Mouse (Mus musculus) left cerebral cortex, postnatal 4 days (tissue): ENCODE results near the gene Hectd4. TPM values are rescaled to one million over a fixed set of nuclear protein-coding genes. Genes with fewer than 3 reads are reported as not detected.

Experiments
- DNase-seq: peaks from one replicate; pipeline ENCODE4 v3.0.0-alpha.2; 2022
- intact Hi-C: fragments of 180-260 bp; cut with DNase I; formaldehyde crosslinking; loops from one replicate; pipeline ENCODE4 v1.15.1; 2025
- total RNA-seq, 2 experiments: library from RNA; stranded (reverse); gene quantifications; 2 replicates each; pipeline ENCODE4 v1.2.3; 2021

Gene Hectd4
- total RNA-seq: 100 to 1,000 TPM; 202 to 219 TPM

DNA sequence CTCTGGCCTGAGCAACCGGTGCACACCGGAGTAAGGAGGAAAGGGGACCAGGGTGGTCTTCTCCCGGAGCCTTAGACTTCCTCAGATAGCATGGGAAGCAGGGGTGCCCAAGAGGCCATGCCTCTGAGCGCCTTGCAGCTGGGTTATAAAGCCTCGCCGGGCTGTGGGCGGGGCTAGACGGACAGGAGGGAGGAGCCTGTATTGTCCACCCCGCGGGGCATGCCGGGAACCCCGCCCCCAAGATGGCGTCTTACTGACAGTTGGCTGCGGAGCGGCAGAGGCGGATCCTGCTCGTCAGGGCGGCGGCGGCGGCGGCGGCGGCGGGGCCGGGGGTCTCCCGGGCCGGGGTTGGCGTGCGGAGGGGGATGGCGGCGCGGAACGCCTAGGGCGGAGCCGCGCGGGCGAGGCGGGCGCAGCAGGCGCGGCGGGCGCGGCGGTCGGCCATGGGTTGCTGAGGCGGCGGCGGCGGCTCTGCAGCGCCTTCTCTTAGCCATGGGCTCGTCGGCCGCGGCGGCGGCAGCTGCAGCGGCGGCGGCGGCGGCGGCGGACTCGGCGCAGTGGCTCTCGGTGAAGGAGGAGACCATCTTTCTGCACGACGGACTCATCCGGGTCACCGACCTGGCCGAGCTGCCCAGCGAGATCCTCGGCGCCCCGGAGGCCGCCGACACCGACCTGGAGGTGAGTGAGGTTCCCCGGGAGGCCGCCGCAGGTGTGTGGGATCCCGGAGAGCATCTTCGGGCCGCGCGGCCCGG is at the start of gene Hectd4:
TSS of gene Hectd4 (plus strand) at position 240 of the 752 bp plus-strand sequence.
- DNase-seq: peak; percentile 98
- intact Hi-C loops: loop anchor here (5.0 kb wide), 1 partner anchor 47 kb away; no protein-coding TSS in a partner anchor

DNA sequence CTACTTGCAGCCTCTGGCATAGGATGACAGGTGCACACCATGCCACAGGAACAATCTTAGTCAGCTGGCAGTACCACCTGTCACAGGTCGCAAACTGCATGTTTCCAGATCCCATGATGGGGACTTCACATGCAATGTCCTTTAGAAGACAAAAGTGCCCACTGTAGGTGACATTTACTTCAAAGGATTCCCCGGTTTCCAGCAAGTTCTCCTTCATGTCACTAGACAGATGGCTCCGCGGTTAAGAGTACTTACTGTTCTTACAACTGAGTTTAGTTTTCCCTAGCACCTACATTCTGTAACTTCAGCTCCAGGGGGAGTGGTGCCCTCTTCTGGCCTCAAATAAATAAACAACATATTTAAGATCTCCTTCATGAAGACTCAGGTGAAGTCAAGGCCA is 47.2 kb upstream of the Hectd4 start:
- DNase-seq: no peak
- intact Hi-C loops: loop anchor here (10.0 kb wide), 1 partner anchor 218 kb away; no protein-coding TSS in a partner anchor

DNA sequence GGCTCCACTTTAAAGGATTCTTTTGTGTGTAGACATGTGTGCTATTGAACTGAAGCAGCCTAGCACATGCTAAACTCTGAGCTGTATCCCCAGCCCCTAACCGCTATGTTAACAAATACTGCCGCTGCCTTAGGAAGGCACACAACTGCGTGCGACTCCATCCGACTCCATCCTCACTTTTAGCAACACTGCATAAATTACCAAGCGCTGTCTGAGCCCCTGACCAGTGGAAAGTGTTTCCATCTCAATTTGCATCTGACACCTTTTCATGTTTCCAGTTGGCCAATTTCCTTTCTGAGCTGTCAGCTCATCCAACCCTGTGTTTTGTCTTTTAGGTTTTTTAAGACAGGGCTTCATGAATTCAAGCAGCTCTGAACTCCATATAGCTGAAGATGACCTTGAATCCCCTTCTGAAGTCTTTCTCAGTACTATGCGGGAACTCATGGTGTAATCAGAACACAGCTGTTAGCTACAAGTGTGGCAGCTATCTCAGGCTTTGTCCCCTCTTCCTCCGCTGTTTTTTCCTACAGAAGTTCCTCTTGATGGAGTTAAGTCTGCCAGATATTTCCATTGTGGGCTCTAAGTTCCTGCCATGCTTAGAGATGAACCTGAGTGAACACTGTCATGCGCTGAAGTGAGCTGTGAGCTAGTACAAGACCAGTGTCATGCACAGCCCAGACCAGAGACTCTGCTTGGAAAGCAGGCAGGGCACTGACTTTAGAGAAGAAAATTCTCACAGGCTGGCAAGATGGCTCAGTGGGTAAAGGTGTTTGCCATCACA is 40.8 kb upstream of the Hectd4 start:
- intact Hi-C loops: loop anchor here (10.0 kb wide), 1 partner anchor 224 kb away; no protein-coding TSS in a partner anchor
- no peak for DNase-seq

DNA sequence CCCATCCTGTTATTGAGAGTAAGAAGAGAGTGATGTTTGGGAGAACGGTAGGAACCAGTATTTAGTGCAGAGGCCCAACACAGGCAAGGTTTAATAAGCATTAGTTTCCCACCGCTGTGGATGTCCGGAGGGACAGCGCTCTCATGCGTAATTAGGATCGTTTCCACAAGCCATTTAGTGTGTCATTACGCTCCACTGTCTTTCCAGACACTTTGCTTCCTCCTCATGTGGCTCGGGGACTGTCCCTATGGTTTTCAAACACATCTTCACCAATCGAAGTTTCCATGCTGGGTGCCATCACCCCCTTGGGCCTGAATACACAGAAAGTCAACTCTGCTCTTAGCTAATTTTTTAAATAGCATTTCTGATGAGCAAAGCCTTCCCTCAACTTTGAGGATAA is 36.8 kb upstream of the Hectd4 start:
- intact Hi-C loops: no loop called here
- DNase-seq: no peak

DNA sequence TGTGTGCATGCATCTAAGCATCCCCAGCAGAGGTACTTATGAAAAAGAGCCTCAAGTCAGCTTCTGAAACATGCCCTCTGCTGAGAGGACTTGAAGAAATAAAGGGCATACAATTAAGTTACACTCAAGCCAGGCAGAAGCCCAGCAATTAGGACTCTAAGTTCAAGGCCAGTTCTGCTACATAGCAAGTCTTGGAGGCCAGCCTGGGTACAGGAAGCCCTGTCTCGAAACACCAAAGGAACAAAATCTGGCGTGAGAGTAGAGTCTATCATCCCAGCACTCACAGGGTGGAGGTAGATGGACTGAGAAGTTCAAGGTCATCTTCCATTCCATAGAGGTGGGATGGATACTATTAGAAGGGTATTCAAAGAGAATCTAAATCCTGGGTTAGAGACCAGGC is 35.6 kb upstream of the Hectd4 start:
- intact Hi-C loops: no loop called here
- DNase-seq: no peak

DNA sequence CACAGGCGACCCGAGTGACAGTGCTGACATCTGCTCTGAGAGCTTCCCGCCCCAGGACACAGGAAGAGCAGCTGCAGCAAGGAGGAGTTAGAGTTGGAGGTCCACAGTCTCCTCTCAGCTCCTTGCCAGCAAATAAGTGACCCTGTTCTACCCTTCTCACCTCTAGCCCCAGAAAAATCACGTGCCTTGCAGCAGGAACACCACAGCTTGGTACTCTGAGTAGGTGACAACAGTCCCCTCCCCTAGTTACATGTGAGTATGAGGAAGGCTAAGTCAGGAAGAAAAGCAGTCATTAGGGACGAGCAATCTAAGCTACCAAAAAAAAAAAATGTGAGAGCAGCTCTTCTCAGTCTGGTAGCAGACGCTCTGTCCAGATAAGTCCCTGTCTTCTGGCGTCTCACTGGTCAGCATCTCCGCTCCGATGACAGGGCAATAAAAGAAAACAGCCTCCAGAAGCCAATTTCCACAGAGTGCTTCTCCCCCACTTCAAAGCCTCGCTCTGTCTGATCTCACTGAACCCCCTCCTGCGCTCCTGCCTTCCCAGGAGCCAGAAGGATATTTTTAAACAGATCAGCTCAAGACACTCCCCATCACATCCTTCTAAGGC is 35.0 kb upstream of the Hectd4 start:
- peak; percentile 28 for DNase-seq
- intact Hi-C loops: no loop called here

DNA sequence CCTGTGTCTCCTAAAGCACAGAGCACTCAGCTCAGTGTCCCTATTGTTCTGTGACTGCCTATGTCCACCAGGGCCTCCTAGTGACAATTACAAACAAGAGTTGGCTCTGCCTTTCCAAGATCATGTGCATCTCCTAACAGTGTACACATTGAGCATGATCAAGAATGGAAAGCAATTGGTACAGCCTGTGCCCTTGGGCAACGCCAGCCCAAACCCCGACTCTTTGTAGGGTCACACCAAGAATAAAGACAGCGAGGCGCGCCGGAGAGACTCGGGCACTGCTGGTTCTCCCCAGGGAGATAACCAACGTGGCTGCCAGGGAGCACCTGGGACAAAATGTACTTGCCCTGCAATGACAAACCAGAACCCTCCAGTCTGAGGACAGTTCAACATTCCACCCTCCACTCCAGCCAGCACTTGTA is 32.4 kb upstream of the Hectd4 start:
- intact Hi-C loops: no loop called here
- no peak for DNase-seq

DNA sequence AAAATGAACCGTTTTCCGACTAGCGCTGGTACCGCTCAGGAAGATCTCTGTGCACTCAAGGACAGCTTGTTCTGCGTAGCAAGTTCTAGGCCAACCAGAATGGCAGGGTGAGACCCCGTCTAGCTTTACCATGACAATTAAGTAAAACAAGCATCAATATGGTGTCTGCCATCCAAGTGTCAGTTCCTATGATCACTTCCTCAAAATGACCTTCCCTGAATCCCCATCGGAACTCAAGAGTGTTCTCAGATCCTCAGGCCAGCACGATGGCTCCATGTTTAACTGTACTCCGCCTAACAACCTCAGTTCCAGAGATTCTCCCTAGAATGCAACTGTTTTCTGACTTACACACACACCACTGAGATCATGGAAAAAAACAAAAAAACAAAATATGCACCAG is 31.8 kb upstream of the Hectd4 start:
- DNase-seq: no peak
- intact Hi-C loops: no loop called here

DNA sequence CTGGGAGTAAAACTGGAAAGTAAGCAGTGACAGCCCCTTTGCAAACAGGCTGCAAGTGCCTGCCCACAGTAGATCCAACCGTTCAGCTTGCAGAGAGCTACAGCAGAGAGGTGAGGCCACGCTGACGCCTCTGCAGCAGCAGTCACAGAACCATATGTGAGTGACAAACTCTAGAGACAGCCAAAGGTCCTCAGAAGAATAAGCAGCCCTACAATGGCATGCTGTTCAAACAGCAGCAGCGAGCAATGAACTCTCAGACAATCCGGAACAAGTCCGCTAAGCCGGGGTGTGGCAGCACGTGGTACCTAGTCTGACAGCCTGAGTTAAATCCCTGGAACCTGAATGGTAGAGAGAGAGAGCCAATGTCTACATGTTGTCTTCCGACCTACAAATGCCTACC is 30.8 kb upstream of the Hectd4 start:
- DNase-seq: no peak
- intact Hi-C loops: no loop called here

DNA sequence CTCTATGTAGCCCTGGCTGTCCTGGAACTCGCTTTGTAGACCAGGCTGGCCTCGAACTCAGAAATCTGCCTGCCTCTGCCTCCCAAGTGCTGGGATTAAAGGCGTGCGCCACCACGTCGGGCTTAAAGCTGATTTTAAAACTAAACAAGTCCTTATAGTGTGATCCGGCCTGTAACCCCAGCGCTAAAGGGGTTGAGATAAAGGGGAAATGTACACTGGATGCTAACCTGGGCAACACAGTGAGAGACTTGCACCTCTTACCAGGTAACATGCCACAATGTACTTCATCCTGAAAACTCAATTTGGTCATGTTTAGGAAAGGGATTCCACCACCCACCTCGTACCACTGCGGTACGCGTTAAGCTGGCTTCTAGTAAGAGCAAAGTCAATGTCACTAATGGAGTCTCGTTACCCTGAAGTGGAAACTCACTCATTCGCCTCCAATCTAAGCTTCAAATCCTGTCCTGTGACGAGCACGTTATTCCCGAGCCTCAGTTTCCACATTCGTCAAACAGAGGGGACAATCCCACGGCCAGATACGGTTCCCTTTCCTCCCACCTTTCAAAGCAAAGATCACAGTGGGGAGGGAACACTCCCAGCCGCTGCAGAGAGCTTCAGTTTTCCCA is 29.7 kb upstream of the Hectd4 start:
- intact Hi-C loops: no loop called here
- DNase-seq: no peak

DNA sequence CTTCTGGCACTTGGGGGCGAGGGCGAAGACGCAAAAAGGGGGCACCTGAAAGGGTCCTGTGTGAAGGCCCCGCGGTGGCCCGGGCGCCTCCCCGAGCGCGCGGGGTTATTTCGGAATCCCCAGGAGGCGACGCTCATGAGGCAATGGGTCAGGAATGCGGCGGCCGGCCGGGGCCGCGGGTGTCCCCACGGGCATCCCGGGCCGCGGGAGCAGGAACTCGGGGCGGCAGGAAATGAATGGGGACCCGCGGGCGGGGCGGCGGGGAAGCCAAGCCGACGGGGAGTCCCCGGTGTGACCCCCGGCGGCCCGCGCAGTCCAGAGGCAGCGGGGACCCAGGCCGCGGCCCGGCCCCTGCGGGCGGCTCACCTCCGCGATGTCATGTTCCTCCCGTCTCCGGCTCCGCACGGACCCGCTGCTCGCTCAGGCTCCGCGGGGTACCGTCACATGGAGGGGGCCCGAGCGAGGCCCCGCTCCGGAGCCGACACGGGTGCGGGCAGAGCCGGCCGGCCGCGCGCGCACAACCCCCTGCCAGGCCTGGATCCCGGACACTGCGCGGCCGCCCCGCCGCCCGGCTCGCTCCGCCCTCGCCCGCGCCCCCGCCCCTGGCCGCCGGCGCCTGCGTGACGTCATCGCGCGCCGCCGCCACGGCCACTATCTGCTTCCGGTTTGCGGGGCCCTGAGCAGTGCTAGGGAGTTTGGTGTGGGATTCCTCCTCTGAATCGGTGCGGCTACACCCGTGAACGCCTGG is 29.0 kb upstream of the Hectd4 start, which contains the start of gene Ptpn11:
TSS of gene Ptpn11 (minus strand) at position 562 of the 748 bp plus-strand sequence.
- intact Hi-C loops: no loop called here
- DNase-seq: peak; percentile 90

DNA sequence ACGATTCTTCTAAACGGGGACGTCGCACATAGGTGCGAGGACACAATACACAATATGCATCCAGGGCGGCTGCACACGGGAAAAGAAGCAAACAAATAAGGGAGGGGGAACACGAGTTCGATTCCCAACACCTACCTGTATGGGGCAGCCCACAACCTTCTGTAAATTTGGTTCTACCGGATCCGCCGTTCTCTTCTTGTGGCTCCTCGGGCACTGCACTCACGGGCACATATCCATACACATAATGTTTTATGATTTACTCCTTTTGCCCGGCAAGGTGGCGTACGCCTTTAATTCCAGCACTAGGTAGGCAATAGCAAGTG is 28.5 kb upstream of the Hectd4 start:
- intact Hi-C loops: no loop called here
- no peak for DNase-seq

DNA sequence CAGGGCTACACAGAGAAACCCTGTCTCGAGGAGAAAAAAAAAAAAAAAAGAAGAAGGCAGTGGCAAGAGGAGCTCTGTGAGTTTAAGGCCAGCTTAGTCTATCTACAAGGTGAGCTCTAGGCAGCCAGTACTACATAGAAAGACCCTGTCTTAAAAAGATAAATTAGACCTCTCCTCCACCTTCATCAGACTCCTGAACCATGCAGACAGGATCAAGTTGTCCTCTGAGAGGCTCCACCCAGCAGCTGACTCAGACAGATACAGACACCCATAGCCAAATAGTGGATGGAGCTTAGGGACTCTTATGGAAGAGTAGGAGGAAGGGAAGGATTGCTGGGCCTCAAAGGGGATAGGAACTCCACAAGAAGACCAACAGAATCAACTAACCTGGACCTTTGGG is 25.8 kb upstream of the Hectd4 start:
- DNase-seq: no peak
- intact Hi-C loops: no loop called here

DNA sequence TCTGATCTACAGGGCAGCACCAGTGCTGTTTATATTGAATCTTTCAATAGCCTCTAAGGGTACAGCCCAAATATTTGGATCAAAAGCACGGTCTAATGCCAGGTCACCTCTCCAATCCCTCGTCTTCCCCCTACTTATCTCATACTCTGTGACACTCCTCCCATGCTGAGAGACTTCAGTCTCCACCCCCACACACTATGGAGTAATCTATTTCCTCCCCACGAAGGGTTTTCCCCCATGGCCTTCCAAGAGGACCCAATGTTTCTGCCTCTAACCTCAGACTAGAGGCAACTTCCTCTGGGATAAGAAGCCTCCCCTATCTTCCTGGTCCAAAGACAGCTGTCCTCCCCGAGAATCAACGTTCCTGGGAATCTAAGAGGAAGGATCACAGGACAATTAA is 23.3 kb upstream of the Hectd4 start:
- intact Hi-C loops: no loop called here
- no peak for DNase-seq

DNA sequence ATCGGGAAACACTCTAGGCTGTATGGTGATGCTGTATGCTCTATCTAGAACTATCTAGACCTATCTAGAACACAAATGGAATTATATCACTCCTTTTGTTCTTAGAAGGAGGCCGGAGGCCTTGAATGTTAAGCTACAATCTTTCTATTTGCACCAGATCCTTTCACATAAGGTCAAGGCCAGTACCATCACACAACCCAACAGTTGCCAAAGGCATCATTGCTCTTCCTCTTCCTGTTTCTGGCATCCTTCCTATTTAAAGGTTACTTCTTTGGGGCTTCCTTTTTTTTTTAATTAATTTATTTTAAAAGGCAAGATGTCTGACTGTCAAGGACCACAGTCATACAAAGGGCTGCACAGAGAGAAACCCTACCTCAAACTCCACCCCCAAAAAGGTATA is 22.7 kb upstream of the Hectd4 start:
- DNase-seq: no peak
- intact Hi-C loops: no loop called here

DNA sequence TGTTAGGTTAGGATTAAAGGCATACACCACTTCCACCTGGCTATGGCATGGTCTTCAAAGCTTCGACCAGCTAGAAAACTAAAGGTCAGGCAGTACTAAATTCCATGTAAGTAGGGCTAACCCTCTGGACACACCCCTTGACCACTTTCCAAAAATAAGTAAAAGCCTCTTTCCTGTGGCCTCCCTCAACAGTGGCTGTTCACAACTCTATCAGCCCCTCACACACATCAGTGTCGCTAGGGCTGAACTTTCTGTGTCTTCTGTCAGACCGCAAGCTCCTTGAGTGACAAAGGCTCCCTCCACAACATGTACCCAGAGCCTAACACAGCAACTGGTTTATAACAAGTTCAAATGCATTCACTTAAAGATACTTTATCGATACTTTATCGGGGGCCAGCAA is 21.6 kb upstream of the Hectd4 start:
- intact Hi-C loops: no loop called here
- DNase-seq: no peak

DNA sequence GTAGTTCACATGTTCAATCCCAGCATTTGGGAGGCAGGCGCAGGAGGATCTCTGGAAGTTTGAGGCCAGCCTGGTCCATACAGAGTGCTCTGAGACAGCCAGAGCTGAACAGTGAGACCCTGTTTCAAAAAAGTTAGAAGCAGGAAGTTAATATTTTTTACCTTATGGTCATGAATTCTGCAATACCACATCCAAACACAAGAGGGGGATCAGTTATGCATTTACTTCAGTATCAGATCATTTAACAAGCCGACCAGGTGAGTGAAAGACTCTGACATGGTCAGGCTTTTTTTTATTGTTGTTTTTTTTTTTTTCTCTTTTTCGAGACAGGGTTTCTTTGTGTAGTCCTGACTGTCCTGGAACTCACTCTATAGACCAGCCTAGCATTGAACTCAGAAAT is 18.3 kb upstream of the Hectd4 start:
- intact Hi-C loops: no loop called here
- DNase-seq: no peak

DNA sequence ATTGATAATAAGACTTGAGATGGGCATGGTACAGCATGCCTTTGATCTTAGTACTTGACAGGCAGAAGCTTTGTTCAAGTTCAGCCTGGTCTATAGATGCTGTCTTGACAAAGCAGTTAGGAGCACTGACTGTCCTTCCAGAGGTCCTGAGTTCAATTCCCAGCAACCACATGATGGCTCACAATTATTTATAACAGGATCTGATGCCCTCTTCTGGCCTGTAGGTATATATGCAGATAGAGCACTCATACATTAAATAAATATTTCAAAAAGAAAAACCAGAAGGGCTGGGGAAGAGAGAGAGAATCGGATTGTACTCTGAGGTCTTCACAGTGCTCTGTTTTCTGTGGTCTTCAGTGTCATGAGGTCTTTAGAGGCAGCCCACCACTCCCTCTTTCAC is 17.6 kb upstream of the Hectd4 start:
- no peak for DNase-seq
- intact Hi-C loops: no loop called here

DNA sequence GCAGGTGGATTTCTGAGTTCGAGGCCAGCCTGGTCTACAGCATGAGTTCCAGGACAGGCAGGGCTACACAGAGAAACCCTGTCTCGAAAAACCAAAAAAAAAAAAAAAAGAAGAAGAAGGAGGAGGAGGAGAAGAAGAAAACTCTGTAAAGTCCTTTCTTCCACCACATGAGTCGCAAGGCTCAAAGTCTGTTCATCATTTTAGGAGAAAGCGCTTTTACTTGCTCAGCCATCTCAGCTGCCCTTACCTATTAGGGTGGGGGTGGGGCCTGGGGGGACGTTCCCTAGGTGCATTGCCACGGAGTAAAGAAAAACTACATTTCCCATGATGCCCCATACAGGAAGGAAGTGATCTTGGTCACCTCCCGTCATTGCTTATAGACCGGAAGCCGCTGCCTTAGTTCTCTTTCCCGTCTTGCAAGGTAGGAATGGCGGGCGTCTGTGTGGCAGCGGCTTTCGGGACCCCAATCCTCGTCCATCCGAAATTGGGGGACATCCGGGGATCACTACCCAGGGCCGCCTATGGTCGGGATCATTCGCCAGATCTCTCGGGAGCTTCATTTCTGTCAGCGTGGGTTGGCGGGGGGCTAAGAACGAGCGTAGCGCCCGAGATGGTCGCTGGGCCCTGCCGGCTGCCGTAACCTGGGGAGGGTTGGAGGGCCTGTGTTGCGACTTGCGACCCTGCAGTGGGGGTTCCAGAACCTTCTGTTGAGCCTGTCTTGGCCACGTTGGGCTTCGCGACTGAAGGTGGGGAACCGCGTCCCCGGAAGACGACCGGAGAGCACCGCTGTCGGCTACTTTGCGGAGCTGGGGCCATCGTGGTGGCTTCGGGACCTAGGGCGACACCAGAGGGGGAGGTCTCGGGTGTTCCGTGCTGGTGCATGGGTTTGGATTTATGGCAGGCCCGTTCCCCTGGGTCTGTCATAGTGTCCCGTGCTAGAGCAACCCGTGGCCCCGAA is 15.6 kb upstream of the Hectd4 start, which contains the start of gene Rpl6:
TSS of gene Rpl6 (plus strand) at position 350 of the 958 bp plus-strand sequence.
- peak; percentile 74 for DNase-seq
- intact Hi-C loops: loop anchor here (5.0 kb wide), 1 partner anchor 178 kb away; no protein-coding TSS in a partner anchor
